Mouse (Mus musculus): Measurements from ENCODE around the gene Glb1. TPM values are rescaled to one million over a fixed set of nuclear protein-coding genes. Genes with fewer than 3 reads are reported as not detected.

Gene Glb1
- polyA plus RNA-seq, 1 experiment from 2014 or later = 148 TPM

DNA sequence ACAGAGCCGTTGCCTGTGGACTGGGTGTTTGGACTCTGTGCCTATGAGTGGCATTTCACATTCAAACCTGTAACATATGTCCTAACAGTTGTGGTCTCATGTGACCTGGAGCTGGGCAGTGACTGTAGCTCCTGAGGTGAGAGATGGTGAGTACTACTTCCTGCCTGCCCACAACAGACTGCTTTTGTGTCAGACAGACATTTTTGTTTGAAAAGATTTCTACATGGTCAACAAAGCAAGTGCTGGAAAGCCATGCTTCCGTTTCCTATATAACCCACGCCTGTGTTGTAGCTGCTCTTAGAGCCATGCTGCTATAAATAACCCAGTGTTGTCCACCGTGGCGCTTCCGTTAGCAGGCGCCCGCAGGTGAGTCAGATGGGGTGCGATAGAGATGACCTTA is 11.5 kb downstream of the Glb1 start:
- Histone ChIP-seq H3K79me2 (ENCODE audit: inconsistent target) (peaks cover 35% of the 10 kb centered on the region), H3K4me3 (ENCODE audit: inconsistent target) (no peak overlapping the region), H3K36me3 (ENCODE audit: inconsistent target) (peaks cover 50% of the 10 kb centered on the region), H3K27ac (no peak overlapping the region)
- WGBS (ENCODE audit: missing documents) = 90% methylated on average over 9 of the region's 9 CpGs

DNA sequence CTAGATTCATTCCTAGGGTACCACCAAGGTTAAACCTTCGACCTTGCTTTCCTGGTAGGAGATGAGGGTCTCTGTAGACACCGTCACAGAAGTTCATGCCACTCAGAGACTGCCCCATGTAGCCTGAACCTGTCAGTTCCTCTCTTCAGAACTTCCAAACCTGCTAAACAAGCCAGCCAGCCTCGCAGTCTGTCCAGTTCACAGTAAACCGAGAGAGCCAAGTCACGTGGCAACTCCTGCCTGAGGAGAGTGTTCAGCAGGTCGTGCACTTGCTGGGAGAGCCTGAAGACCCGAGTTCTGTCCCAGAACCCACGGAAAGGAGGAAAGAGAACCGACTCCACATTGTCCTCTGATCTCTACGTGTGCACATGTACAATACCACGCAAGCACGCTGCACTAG is 13.0 kb downstream of the Glb1 start:
- no peak overlapping the region for H3K4me3 ChIP-seq (ENCODE audit: inconsistent target)
- H3K36me3 ChIP-seq (ENCODE audit: inconsistent target) = peaks cover 39% of the 10 kb centered on the region
- 92% methylated on average over 11 of the region's 12 CpGs for WGBS (ENCODE audit: missing documents)
- peaks cover 20% of the 10 kb centered on the region for H3K79me2 ChIP-seq (ENCODE audit: inconsistent target)
- H3K27ac ChIP-seq = no peak overlapping the region

DNA sequence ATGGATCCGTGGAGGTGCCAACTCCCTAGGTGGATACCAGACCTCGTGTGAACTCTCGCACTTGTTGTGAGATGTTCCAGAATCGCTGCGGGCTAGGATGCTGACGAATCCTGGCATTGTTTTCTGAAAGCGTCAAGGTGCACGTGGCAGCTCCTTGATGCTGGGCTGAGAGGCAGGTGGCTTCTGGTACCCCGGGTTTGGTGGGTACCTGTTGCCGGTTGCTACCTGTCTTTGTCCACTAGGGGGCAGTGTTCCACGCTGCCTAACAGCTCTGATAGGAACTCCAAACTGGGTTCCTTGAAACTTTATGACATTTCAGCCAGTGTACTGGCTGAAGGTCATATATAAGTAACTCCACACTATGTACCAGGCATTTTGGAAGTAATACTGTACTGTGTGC is 14.8 kb downstream of the Glb1 start:
- no peak overlapping the region for H3K4me3 ChIP-seq (ENCODE audit: inconsistent target)
- WGBS (ENCODE audit: missing documents) = 51% methylated on average over 10 of the region's 11 CpGs
- H3K27ac ChIP-seq = no peak overlapping the region
- H3K36me3 ChIP-seq (ENCODE audit: inconsistent target) = peaks cover 37% of the 10 kb centered on the region
- H3K79me2 ChIP-seq (ENCODE audit: inconsistent target) = peaks cover 2% of the 10 kb centered on the region; the same call in 1 of the 2 replicates

DNA sequence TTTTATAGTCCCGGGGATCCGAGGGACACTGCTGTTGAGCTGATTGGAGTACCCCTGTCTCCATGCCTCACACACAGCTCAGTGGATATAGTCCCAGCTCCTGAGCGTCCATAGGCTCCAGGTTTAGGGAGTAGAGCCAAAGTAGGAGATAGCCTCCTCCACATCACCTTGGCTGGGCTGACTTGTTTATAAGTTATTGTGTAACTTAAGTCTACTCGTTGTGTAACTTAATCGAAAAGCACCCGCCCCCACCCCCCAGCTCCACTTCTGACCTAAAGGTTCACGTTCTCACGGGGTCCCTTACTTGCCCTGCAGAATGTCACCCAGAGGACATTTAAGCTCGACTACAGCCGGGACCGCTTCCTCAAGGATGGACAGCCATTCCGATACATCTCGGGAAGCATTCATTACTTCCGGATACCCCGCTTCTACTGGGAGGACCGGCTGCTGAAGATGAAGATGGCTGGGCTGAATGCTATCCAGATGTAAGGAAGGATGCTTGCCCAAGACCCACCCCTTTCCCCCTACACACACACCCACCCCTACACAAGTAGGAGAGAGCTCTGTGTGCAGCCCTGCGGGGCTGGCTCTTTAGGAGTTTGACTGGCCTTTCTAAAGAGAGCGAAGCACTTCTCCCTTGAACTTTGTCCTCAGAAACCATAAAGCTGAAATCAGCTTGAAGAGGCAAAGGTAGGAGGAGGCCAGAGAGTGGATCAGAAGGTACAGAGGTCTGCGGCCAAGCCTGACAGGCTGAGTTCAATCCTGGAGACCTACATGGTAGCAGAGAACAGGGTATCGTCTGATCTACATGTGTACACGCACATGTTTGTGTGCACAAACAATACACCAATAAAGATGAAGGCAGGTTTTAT is 16.0 kb downstream of the Glb1 start:
- Histone ChIP-seq H3K4me3 (ENCODE audit: inconsistent target) (no peak overlapping the region), H3K36me3 (ENCODE audit: inconsistent target) (peaks cover 46% of the 10 kb centered on the region), H3K27ac (no peak overlapping the region), H3K79me2 (ENCODE audit: inconsistent target) (no peaks in the 10 kb centered on the region)
- WGBS (ENCODE audit: missing documents) = 91% methylated on average over 21 of the region's 21 CpGs

DNA sequence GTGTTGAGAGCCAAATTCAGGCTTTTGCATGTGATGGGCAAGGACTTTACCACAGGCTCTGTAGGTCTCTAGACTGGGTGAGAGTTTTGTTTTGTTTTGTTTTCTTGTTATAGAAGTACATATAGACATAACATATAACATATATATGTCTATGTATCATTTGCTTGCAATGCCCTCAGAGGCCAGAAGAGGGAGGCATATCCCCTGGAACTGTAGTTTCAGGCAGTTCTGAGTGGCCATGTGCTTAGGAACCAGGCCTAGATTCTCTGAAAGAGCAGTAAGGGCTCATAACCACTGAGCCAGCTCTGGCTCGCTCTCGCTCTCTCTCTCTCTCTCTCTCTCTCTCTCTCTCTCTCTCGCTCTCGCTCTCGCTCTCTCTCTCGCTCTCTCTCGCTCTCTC is 17.3 kb downstream of the Glb1 start:
- Histone ChIP-seq H3K4me3 (ENCODE audit: inconsistent target) (no peak overlapping the region), H3K36me3 (ENCODE audit: inconsistent target) (peaks cover 42% of the 10 kb centered on the region), H3K27ac (no peak overlapping the region), H3K79me2 (ENCODE audit: inconsistent target) (no peaks in the 10 kb centered on the region)
- WGBS (ENCODE audit: missing documents) = 95% methylated on average over 6 of the region's 7 CpGs

DNA sequence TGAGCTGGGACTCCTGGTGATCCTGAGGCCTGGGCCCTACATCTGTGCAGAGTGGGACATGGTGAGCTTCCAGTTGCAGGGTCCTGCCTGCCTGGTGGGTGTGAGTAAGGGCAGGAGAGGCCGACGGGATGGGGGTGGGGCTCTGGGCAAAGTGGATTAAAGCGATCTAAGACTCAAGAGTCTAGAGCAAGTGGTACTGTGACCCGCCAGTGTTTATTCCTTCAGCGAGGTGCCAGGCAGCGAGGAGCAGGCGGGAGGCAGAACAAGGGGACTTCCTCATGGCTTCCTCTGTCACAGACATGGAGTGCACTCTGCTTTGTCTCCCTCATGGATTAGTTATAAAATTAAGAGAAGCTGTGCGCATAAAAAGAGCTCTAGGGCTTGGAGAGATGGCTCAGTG is 19.6 kb downstream of the Glb1 start:
- Histone ChIP-seq H3K27ac (no peak overlapping the region), H3K79me2 (ENCODE audit: inconsistent target) (no peaks in the 10 kb centered on the region), H3K36me3 (ENCODE audit: inconsistent target) (peaks cover 56% of the 10 kb centered on the region), H3K4me3 (ENCODE audit: inconsistent target) (no peak overlapping the region)
- WGBS (ENCODE audit: missing documents) = 90% methylated on average over 8 of the region's 8 CpGs

DNA sequence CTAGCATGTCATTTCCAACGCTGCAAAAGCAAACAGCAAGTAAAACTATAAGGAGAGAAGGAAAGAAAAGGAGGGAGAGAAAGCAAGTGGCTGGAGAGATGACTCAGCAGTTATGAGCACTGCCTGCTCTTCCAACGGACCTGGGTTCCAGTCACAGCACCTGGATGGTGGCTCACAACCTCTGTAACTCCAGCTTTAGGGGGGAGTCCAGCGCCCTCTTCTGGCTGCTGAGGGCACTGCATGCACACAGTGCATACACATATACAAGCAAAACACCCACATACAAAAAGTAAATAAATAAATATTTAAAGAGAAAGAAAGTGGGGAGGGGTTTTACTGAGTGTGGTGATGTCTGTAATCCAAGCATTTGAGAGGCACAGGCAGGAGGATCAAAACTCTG is 20.2 kb downstream of the Glb1 start:
- WGBS (ENCODE audit: missing documents) = 73% methylated on average over 3 of the region's 3 CpGs
- Histone ChIP-seq H3K27ac (no peak overlapping the region), H3K36me3 (ENCODE audit: inconsistent target) (peaks cover 62% of the 10 kb centered on the region), H3K79me2 (ENCODE audit: inconsistent target) (no peaks in the 10 kb centered on the region), H3K4me3 (ENCODE audit: inconsistent target) (no peak overlapping the region)

DNA sequence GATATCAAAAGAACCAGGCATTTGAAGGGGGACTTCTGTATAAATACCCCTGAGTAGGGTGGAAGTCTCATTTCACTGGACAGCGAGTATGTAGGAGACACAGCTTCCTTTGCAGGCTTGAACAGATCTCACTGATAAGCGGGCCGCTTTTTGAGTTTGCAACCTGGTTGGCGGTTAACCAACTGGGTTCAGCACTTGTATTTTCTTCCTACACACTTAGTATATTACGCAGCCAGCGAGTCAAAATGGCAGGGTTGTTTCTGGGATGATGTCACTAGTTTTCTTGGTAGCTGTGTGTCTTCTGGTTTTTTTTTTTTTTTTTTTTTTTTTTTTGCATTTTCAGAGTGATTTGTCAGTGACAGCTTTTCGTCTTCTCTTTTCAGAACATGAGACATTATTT is 20.9 kb downstream of the Glb1 start:
- 90% methylated on average over 7 of the region's 7 CpGs for WGBS (ENCODE audit: missing documents)
- Histone ChIP-seq H3K4me3 (ENCODE audit: inconsistent target) (no peak overlapping the region), H3K36me3 (ENCODE audit: inconsistent target) (peaks cover 65% of the 10 kb centered on the region), H3K27ac (no peak overlapping the region), H3K79me2 (ENCODE audit: inconsistent target) (no peaks in the 10 kb centered on the region)

DNA sequence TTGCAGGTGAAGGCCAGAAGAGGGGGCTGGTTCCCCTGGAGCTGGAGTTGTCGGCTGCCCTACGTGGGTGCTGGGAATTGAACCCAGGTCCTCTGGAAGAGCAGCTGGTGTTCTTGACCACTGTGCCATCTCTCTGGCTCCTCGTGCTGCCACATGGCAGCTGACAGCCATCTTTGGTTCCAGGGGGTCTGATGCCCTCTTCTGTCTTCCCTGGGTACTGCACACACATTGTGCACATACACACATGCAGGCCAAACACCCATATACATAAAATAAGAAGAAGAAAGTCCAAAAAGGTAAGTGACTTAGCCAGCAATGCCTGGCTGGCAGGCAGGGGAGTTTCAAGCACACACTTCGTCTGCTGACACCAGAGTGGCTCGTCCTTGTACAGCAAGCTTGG is 24.7 kb downstream of the Glb1 start:
- Histone ChIP-seq H3K27ac (no peak overlapping the region), H3K36me3 (ENCODE audit: inconsistent target) (peaks cover 51% of the 10 kb centered on the region), H3K4me3 (ENCODE audit: inconsistent target) (no peak overlapping the region), H3K79me2 (ENCODE audit: inconsistent target) (no peaks in the 10 kb centered on the region)
- 95% methylated on average over 5 of the region's 5 CpGs for WGBS (ENCODE audit: missing documents)

DNA sequence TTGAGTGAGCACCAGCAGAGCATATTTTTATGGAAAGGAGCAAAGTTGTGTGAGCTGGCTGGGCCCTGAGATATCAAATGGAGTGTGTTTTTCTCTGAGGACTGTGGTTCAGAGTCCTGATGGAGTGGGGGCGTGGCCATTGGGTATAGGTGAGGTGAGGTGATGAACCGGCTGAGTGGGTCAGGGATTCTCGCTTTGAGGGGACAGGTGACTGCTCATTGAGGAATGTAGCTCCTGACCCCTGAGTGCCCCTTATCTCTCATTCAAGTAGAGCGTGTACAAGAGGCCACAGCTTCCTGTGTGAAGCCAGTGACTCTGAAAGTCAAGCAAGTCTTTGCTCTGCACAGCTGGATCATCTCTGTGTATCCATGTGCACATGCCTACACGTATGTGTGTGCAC is 25.3 kb downstream of the Glb1 start:
- Histone ChIP-seq H3K79me2 (ENCODE audit: inconsistent target) (no peaks in the 10 kb centered on the region), H3K36me3 (ENCODE audit: inconsistent target) (peaks cover 50% of the 10 kb centered on the region), H3K4me3 (ENCODE audit: inconsistent target) (no peak overlapping the region), H3K27ac (no peak overlapping the region)
- WGBS (ENCODE audit: missing documents) = 87% methylated on average over 5 of the region's 5 CpGs

DNA sequence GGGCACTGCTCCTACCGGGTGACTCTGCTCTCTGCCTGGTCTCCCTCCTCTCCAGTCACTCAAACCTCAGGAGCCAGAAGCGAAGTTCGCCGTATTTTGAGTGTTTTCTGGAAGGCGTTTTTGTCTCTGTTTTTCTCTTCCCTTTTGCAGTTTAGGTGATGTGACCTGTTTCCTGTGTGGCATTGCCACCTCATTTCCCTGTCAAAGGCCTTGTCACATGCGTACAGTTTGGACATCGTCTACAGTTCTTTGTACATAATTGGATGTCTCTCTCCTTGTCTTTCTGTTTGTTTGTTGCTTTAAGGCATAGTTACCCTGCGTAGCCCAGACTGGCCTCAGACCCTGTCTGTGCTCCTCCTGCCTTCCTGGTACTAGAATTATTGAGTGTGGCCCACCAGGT is 26.5 kb downstream of the Glb1 start:
- no peak overlapping the region for H3K27ac ChIP-seq
- 76% methylated on average over 8 of the region's 8 CpGs for WGBS (ENCODE audit: missing documents)
- no peaks in the 10 kb centered on the region for H3K79me2 ChIP-seq (ENCODE audit: inconsistent target)
- no peak overlapping the region for H3K4me3 ChIP-seq (ENCODE audit: inconsistent target)
- peaks cover 47% of the 10 kb centered on the region for H3K36me3 ChIP-seq (ENCODE audit: inconsistent target)

DNA sequence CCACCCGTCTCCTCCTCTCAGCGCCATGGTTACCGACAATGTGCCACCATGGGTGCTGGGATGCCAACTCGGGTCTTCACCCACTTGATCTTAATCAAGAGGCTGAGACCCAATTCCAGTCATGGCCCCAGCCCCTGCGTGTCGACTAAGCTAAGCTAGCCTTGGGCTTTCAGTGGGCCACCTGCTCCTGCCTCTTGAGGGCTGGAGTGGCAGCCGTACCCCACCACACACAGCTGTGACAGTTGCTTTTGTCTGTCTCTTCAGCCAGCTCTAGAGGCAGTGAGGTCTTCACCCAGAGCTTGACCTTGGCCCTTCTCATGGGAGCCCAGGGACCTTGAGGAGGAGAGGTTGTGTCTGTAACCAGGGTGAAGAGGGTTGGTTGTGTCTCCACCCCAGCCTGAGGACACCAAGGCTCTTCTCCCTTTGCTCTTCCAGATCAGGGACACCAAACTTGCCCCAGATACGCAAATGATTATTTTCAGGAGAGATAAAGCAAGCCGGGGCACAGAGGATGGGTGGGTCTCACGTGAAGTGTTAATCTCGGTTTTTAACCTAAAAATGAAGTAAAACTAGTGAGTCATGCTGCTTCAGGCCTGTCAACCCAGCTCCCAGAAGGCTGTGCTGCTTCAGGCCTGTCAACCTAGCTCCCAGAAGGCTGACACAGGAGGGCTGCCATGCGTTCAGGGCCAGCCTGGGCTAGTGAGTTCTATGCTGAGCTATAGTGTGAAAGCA is 27.4 kb downstream of the Glb1 start:
- peaks cover 49% of the 10 kb centered on the region for H3K36me3 ChIP-seq (ENCODE audit: inconsistent target)
- 84% methylated on average over 12 of the region's 12 CpGs for WGBS (ENCODE audit: missing documents)
- no peaks in the 10 kb centered on the region for H3K79me2 ChIP-seq (ENCODE audit: inconsistent target)
- H3K27ac ChIP-seq = no peak overlapping the region
- H3K4me3 ChIP-seq (ENCODE audit: inconsistent target) = no peak overlapping the region

DNA sequence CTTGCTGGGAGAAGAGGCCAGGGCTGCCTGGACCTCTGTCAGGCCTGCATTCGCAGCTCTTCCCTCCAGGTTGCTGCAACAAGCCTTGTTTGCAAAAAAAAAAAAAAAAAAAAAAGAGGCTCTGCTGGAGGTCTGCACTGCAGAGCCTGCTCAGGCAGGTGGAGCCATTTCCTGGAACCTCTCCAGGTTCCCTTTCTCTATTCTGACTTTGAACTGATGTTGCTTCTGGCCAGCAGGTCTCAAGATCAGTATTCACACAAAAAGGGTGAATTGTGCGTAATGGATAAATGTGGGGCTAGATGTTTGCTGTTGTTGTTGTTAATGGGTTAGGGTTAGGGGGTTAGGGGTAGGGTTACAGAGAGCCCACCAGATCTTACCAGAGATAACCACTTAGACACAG is 34.8 kb downstream of the Glb1 start:
- peaks cover 42% of the 10 kb centered on the region for H3K36me3 ChIP-seq (ENCODE audit: inconsistent target)
- H3K79me2 ChIP-seq (ENCODE audit: inconsistent target) = no peaks in the 10 kb centered on the region
- no peak overlapping the region for H3K27ac ChIP-seq
- 100% methylated on average over 1 of the region's 2 CpGs for WGBS (ENCODE audit: missing documents)
- H3K4me3 ChIP-seq (ENCODE audit: inconsistent target) = no peak overlapping the region

DNA sequence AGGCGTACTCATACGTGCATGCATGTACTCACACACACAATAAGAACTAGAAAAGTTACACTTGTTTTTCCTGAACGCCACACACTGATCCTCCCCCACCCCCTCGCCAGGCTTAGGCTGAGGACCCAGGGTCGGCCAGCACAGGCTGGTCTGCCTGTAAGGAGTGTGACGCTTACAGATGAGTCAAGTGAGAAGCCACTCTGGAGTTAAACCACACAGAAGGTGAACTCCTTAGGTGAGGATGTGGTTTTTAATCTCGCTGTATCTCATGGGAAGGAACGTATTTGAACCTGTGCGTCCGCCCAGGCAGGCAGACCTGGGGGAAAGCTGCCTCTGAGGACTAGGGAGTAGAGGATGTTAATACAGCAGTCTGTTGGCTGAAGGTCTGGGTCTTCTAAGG is 39.7 kb downstream of the Glb1 start:
- H3K79me2 ChIP-seq (ENCODE audit: inconsistent target) = no peaks in the 10 kb centered on the region
- H3K27ac ChIP-seq = no peak overlapping the region
- H3K4me3 ChIP-seq (ENCODE audit: inconsistent target) = no peak overlapping the region
- WGBS (ENCODE audit: missing documents) = 93% methylated on average over 10 of the region's 10 CpGs
- H3K36me3 ChIP-seq (ENCODE audit: inconsistent target) = peaks cover 21% of the 10 kb centered on the region

DNA sequence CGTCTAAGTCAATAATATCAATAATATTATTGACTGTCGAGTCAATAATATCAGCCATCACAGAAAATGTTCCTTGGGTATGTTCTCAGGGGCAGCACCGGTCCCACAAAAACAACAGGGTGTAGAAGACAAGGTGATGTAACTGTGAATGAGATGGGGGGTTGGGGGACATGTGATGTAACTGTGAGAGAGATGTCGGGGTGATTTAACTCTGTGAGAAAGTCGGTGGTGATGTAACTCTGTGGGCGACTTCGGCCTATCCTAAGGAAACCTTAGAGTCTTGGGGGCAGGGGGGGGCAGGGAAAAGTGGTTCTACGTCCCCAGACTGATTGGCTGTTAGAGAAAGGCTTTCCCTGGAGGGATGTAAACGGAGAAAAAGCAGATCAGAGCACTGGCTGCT is 41.3 kb downstream of the Glb1 start:
- peaks cover 21% of the 10 kb centered on the region for H3K36me3 ChIP-seq (ENCODE audit: inconsistent target)
- H3K27ac ChIP-seq = no peak overlapping the region
- no peaks in the 10 kb centered on the region for H3K79me2 ChIP-seq (ENCODE audit: inconsistent target)
- 67% methylated on average over 9 of the region's 9 CpGs for WGBS (ENCODE audit: missing documents)
- H3K4me3 ChIP-seq (ENCODE audit: inconsistent target) = no peak overlapping the region

Data from macrophage (primary cell).